Mouse (Mus musculus) G1E (cell line): ENCODE results near the gene Pcgf6.

Experiments
- CTCF ChIP-seq: IDR thresholded peaks from 2 replicates; pipeline ENCODE4 v1.5.1; 2012; ENCODE audit warnings: low read depth, low read length, inconsistent platforms, mixed read lengths
- GATA1 ChIP-seq: IDR thresholded peaks from 2 replicates; pipeline ENCODE4 v1.6.1; 2012; ENCODE audit warnings: borderline replicate concordance, low read length, inconsistent platforms, mixed read lengths
- GATA2 ChIP-seq: IDR thresholded peaks from 2 replicates; pipeline ENCODE4 v1.6.1; 2012; ENCODE audit warnings: low read depth, low read length, inconsistent platforms, borderline replicate concordance
- POLR2AphosphoS5 ChIP-seq: IDR thresholded peaks from 2 replicates; pipeline ENCODE4 v1.6.1; 2012; ENCODE audit warnings: low read depth, low read length, inconsistent platforms; ENCODE audit not compliant: insufficient replicate concordance
- TAL1 ChIP-seq: conservative IDR thresholded peaks from 2 replicates; pipeline ENCODE4 v1.6.1; 2012; ENCODE audit warnings: low read depth, low read length, inconsistent platforms, mixed read lengths

DNA sequence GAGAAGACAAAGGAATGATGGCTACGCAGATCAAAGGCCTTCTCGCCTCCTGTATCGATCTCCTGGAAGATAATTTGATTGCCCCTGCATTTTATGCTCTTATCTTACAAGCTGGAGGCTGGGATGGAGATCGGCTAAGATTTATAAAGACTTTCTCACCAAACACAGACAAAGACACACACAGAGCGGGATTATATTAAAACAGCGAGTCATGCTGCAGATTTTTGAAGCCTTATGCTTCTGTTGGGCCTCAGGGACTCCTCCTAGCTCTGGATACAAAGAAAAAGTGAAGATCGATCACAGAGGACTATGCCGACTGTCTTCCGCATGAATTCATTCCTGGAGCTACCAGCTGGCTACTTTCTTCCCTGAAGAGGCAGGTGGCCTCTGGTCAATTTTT lies 20.9 kb downstream of the Pcgf6 start:
- TF ChIP-seq CTCF, result no peak
- no peak for TF ChIP-seq GATA1
- TF ChIP-seq GATA2, result no peak
- no peak for TF ChIP-seq POLR2AphosphoS5
- no peak for TF ChIP-seq TAL1
